Mouse (Mus musculus): ENCODE measurements around the gene Arhgdib.
"Not testable (repeated sequence)": the region's sequence is repeated elsewhere in the genome, so short reads cannot be mapped to it uniquely, and the experiment has no call there.

- TF ChIP-seq CTCF (IDR thresholded peaks at IDR 0.05; ENCODE audit: low read depth): peak; percentile 54
- TF ChIP-seq EP300 (IDR thresholded peaks at IDR 0.05; ENCODE audit: low read depth): not testable (repeated sequence)
These were observed 27.2 kb upstream of the Arhgdib start for GRCm38 (mm10) chr6:136968877-136969276.
